Mouse (Mus musculus) embryonic facial prominence, embryonic 10.5 days (tissue): ENCODE results near the gene Capn8. TPM values are rescaled to one million over a fixed set of nuclear protein-coding genes. Genes with fewer than 3 reads are reported as not detected.

Experiments used
- DNase-seq: peaks from one replicate; pipeline ENCODE4 v3.0.0-alpha.2; 2017; ENCODE audit warnings: low spot score
- H3K27ac ChIP-seq: fragments of 300-500 bp; sonication (generic); replicated peaks from 2 replicates; pipeline ENCODE4 v1.5.1; 2016; ENCODE audit warnings: mild to moderate bottlenecking
- H3K27me3 ChIP-seq: fragments of 300-500 bp; sonication (generic); replicated peaks from 2 replicates; pipeline ENCODE4 v1.6.1; 2016; ENCODE audit warnings: low read depth, mild to moderate bottlenecking; ENCODE audit not compliant: poor library complexity, severe bottlenecking
- H3K36me3 ChIP-seq: fragments of 300-500 bp; sonication (generic); replicated peaks from 2 replicates; pipeline ENCODE4 v1.6.1; 2016; ENCODE audit warnings: mild to moderate bottlenecking, moderate library complexity
- H3K4me1 ChIP-seq: fragments of 300-500 bp; sonication (generic); 2 replicates; pipeline ENCODE4 v1.6.1; 2016
- H3K4me3 ChIP-seq: fragments of 300-500 bp; sonication (generic); 2 replicates; pipeline ENCODE4 v1.5.1; 2016; ENCODE audit warnings: mild to moderate bottlenecking, moderate library complexity
- H3K9me3 ChIP-seq: fragments of 300-500 bp; sonication (generic); 2 replicates; pipeline ENCODE4 v1.6.1; 2016; ENCODE audit warnings: mild to moderate bottlenecking
- WGBS: fragments of 180-500 bp; shearing (Covaris S2); methylation state at CpG from one replicate; pipeline ENCODE4 v1.1.7; 2016; 5-methylcytosine and 5-hydroxymethylcytosine counted together
- polyA plus RNA-seq: library from polyadenylated mRNA; unstranded; fragments of >200 nt; fragmentation: Nextera tagmentation; extraction: Ambion mirVana; gene quantifications from 2 replicates; pipeline ENCODE4 v1.2.1, GENCODE M21; 2016

Gene Capn8
- not detected in 2 replicates for polyA plus RNA-seq

GRCm38 (mm10) chr1:182564408-182565120 lies at the start of gene Capn8:
Gene Capn8 (plus strand): TSS chr1:182565007.
- Histone ChIP-seq H3K27me3 (peaks cover 20% of the 10 kb centered on the region), H3K4me3 (no peak within 1 kb of the TSS), H3K27ac (no peak within 1 kb of the TSS), H3K36me3 (no peaks in the 10 kb centered on the region), H3K9me3 (no peaks in the 10 kb centered on the region), H3K4me1 (peaks cover 34% of the 10 kb centered on the region)
- 74% methylated on average over 5 of the region's 5 CpGs for WGBS
- DNase-seq, result peak; percentile 35

- peaks cover 19% of the 10 kb centered on the region for H3K27me3 ChIP-seq
- H3K4me1 ChIP-seq, result peaks cover 55% of the 10 kb centered on the region
- WGBS, result under 1% methylated on average over 84 of the region's 84 CpGs
These were observed 47.8 kb upstream of the Capn8 start, which contains the start of gene Capn2 for GRCm38 (mm10) chr1:182516758-182517676. Gene Capn2 (minus strand): TSS chr1:182517608.

GRCm38 (mm10) chr1:182517677-182518011 lies 47.2 kb upstream of the Capn8 start:
- 1% methylated on average over 10 of the region's 10 CpGs for WGBS
- Histone ChIP-seq H3K27me3 (peaks cover 19% of the 10 kb centered on the region), H3K4me1 (peaks cover 55% of the 10 kb centered on the region), H3K27ac (peak overlapping the region; percentile 95), H3K9me3 (no peaks in the 10 kb centered on the region), H3K36me3 (peaks cover 18% of the 10 kb centered on the region), H3K4me3 (peak overlapping the region; percentile 89)
- DNase-seq, result no peak

More at GRCm38 (mm10) chr1:182516758-182517676, 47.8 kb upstream of the Capn8 start, which contains the start of gene Capn2:
- DNase-seq, result peak; percentile 85
- Histone ChIP-seq H3K36me3 (peaks cover 24% of the 10 kb centered on the region), H3K27ac (peak within 1 kb of the TSS; percentile 95), H3K4me3 (peak within 1 kb of the TSS; percentile 89), H3K9me3 (no peaks in the 10 kb centered on the region)

- Histone ChIP-seq H3K27me3 (peaks cover 19% of the 10 kb centered on the region), H3K36me3 (peaks cover 12% of the 10 kb centered on the region), H3K4me3 (no peak overlapping the region; the same call in 1 of the 2 replicates), H3K27ac (no peak overlapping the region), H3K4me1 (peaks cover 55% of the 10 kb centered on the region), H3K9me3 (no peaks in the 10 kb centered on the region)
- DNase-seq, result no peak
- 52% methylated on average over 10 of the region's 10 CpGs for WGBS
These were observed 46.6 kb upstream of the Capn8 start for GRCm38 (mm10) chr1:182518143-182518680.

- no peak for DNase-seq
These were observed 46.0 kb upstream of the Capn8 start for GRCm38 (mm10) chr1:182518811-182519210.

GRCm38 (mm10) chr1:182519341-182519740 lies 45.5 kb upstream of the Capn8 start:
- Histone ChIP-seq H3K27me3 (peaks cover 19% of the 10 kb centered on the region), H3K27ac (peak overlapping the region; percentile 79; the same call in 1 of the 2 replicates), H3K36me3 (peaks cover 12% of the 10 kb centered on the region), H3K4me3 (no peak overlapping the region), H3K9me3 (no peaks in the 10 kb centered on the region), H3K4me1 (peaks cover 55% of the 10 kb centered on the region)
- no peak for DNase-seq
- WGBS, result 74% methylated on average over 5 of the region's 5 CpGs

More at GRCm38 (mm10) chr1:182518811-182519210, 46.0 kb upstream of the Capn8 start:
- H3K4me1 ChIP-seq, result peaks cover 55% of the 10 kb centered on the region
- no peaks in the 10 kb centered on the region for H3K9me3 ChIP-seq
- peaks cover 19% of the 10 kb centered on the region for H3K27me3 ChIP-seq
- 86% methylated on average over 6 of the region's 6 CpGs for WGBS
- no peak overlapping the region for H3K4me3 ChIP-seq
- no peak overlapping the region for H3K27ac ChIP-seq
- H3K36me3 ChIP-seq, result peaks cover 12% of the 10 kb centered on the region

- Histone ChIP-seq H3K9me3 (no peaks in the 10 kb centered on the region), H3K27me3 (peaks cover 19% of the 10 kb centered on the region), H3K27ac (peak overlapping the region; percentile 79), H3K4me3 (peak overlapping the region; percentile 18; the same call in 1 of the 2 replicates), H3K36me3 (peaks cover 3% of the 10 kb centered on the region; the same call in 1 of the 2 replicates), H3K4me1 (peaks cover 51% of the 10 kb centered on the region)
- DNase-seq, result peak; percentile 68
- 14% methylated on average over 14 of the region's 14 CpGs for WGBS
These were observed 44.5 kb upstream of the Capn8 start for GRCm38 (mm10) chr1:182520091-182520937.

GRCm38 (mm10) chr1:182520938-182521500 lies 43.8 kb upstream of the Capn8 start:
- H3K27ac ChIP-seq, result peak overlapping the region; percentile 79
- 73% methylated on average over 8 of the region's 8 CpGs for WGBS

GRCm38 (mm10) chr1:182522961-182523360 lies 41.8 kb upstream of the Capn8 start:
- H3K27ac ChIP-seq, result no peak overlapping the region
- 81% methylated on average over 5 of the region's 5 CpGs for WGBS
- H3K9me3 ChIP-seq, result no peaks in the 10 kb centered on the region
- H3K36me3 ChIP-seq, result no peaks in the 10 kb centered on the region
- peak; percentile 3 for DNase-seq
- H3K4me1 ChIP-seq, result peaks cover 43% of the 10 kb centered on the region
- H3K27me3 ChIP-seq, result peaks cover 37% of the 10 kb centered on the region
- H3K4me3 ChIP-seq, result no peak overlapping the region

More at GRCm38 (mm10) chr1:182520938-182521500, 43.8 kb upstream of the Capn8 start:
- H3K4me1 ChIP-seq, result peaks cover 46% of the 10 kb centered on the region
- DNase-seq, result no peak
- H3K27me3 ChIP-seq, result peaks cover 21% of the 10 kb centered on the region
- no peaks in the 10 kb centered on the region for H3K9me3 ChIP-seq
- no peaks in the 10 kb centered on the region for H3K36me3 ChIP-seq
- peak overlapping the region; percentile 18; the same call in 1 of the 2 replicates for H3K4me3 ChIP-seq

- DNase-seq, result no peak
- Histone ChIP-seq H3K9me3 (no peaks in the 10 kb centered on the region), H3K27me3 (peaks cover 37% of the 10 kb centered on the region), H3K27ac (no peak overlapping the region), H3K36me3 (no peaks in the 10 kb centered on the region), H3K4me3 (no peak overlapping the region), H3K4me1 (peaks cover 44% of the 10 kb centered on the region)
- 87% methylated on average over 3 of the region's 3 CpGs for WGBS
These were observed 41.1 kb upstream of the Capn8 start for GRCm38 (mm10) chr1:182523692-182524091.

GRCm38 (mm10) chr1:182525601-182526000 lies 39.2 kb upstream of the Capn8 start:
- Histone ChIP-seq H3K27me3 (peaks cover 47% of the 10 kb centered on the region), H3K36me3 (no peaks in the 10 kb centered on the region), H3K27ac (no peak overlapping the region), H3K4me1 (peaks cover 31% of the 10 kb centered on the region), H3K4me3 (no peak overlapping the region), H3K9me3 (no peaks in the 10 kb centered on the region)
- WGBS, result 87% methylated on average over 3 of the region's 3 CpGs
- no peak for DNase-seq
